Mouse (Mus musculus) erythroblast, embryonic 14.5 days (primary cell): ENCODE results near the gene Ccdc30.

ENCODE experiments used
- GATA1 ChIP-seq: IDR thresholded peaks from 2 replicates; pipeline ENCODE4 v1.6.1; 2012; ENCODE audit warnings: low read length, inconsistent platforms, mixed read lengths
- TAL1 ChIP-seq: IDR thresholded peaks from 3 replicates; pipeline ENCODE4 v1.6.1; 2012; ENCODE audit warnings: low read length, inconsistent platforms, mixed read lengths

GRCm38 (mm10) chr4:119303291-119303690 is 112.0 kb downstream of the Ccdc30 start:
- TF ChIP-seq GATA1 (no peak), TAL1 (no peak)
